Mouse (Mus musculus) C2C12 (cell line): Measurements from ENCODE around the gene Elp5.

Experiments used
- CEBPB ChIP-seq: IDR thresholded peaks from one replicate; pipeline ENCODE4 v1.6.1; 2011; ENCODE audit warnings: low read depth, mild to moderate bottlenecking, control low read depth, moderate library complexity
- CTCF ChIP-seq: IDR thresholded peaks from one replicate; pipeline ENCODE4 v1.5.1; 2011; ENCODE audit not compliant: control insufficient read depth, insufficient read depth, insufficient read length
- MAX ChIP-seq: IDR thresholded peaks from one replicate; pipeline ENCODE4 v1.6.1; 2011; ENCODE audit warnings: mild to moderate bottlenecking, control low read depth
- USF1 ChIP-seq: IDR thresholded peaks from one replicate; pipeline ENCODE4 v1.6.1; 2011; ENCODE audit warnings: low read depth, mild to moderate bottlenecking, control low read depth, moderate library complexity

DNA sequence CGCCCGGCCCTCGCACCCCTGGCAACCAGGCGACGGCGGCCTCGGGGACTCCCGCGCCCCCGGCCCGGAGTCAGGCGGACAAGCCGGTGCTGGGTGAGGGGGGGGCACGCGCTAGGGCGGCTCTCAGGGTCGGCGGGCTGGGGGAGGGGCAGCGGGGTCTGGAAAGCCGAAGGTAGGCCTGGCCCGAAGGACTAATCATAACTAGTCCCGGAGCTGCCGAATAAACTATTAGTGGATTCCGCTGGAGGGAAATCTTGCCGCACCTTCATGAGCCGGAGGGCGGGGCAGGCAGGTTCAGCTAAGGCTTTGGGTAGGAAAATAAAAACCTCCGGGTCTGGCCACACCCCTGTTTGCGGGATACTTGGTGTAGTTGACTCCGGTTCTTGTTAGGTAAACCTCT is 46.2 kb downstream of the Elp5 start:
- TF ChIP-seq CTCF = no peak
- TF ChIP-seq USF1 = no peak
- no peak for TF ChIP-seq MAX
- no peak for TF ChIP-seq CEBPB
